Mouse (Mus musculus) embryonic facial prominence, embryonic 10.5 days (tissue): ENCODE measurements around the gene Irx1. TPM values are rescaled to one million over a fixed set of nuclear protein-coding genes. Genes with fewer than 3 reads are reported as not detected.

ENCODE experiments used
- DNase-seq: peaks from one replicate; pipeline ENCODE4 v3.0.0-alpha.2; 2017; ENCODE audit warnings: low spot score
- H3K27ac ChIP-seq: fragments of 300-500 bp; sonication (generic); replicated peaks from 2 replicates; pipeline ENCODE4 v1.5.1; 2016; ENCODE audit warnings: mild to moderate bottlenecking
- H3K27me3 ChIP-seq: fragments of 300-500 bp; sonication (generic); replicated peaks from 2 replicates; pipeline ENCODE4 v1.6.1; 2016; ENCODE audit warnings: low read depth, mild to moderate bottlenecking; ENCODE audit not compliant: poor library complexity, severe bottlenecking
- H3K36me3 ChIP-seq: fragments of 300-500 bp; sonication (generic); replicated peaks from 2 replicates; pipeline ENCODE4 v1.6.1; 2016; ENCODE audit warnings: mild to moderate bottlenecking, moderate library complexity
- H3K4me1 ChIP-seq: fragments of 300-500 bp; sonication (generic); 2 replicates; pipeline ENCODE4 v1.6.1; 2016
- H3K4me3 ChIP-seq: fragments of 300-500 bp; sonication (generic); 2 replicates; pipeline ENCODE4 v1.5.1; 2016; ENCODE audit warnings: mild to moderate bottlenecking, moderate library complexity
- H3K9me3 ChIP-seq: fragments of 300-500 bp; sonication (generic); 2 replicates; pipeline ENCODE4 v1.6.1; 2016; ENCODE audit warnings: mild to moderate bottlenecking
- WGBS: fragments of 180-500 bp; shearing (Covaris S2); methylation state at CpG from one replicate; pipeline ENCODE4 v1.1.7; 2016; 5-methylcytosine and 5-hydroxymethylcytosine counted together
- polyA plus RNA-seq: library from polyadenylated mRNA; unstranded; fragments of >200 nt; fragmentation: Nextera tagmentation; extraction: Ambion mirVana; gene quantifications from 2 replicates; pipeline ENCODE4 v1.2.1, GENCODE M21; 2016

Gene Irx1
- polyA plus RNA-seq, result 0.72 and 1.2 TPM in 2 replicates

DNA sequence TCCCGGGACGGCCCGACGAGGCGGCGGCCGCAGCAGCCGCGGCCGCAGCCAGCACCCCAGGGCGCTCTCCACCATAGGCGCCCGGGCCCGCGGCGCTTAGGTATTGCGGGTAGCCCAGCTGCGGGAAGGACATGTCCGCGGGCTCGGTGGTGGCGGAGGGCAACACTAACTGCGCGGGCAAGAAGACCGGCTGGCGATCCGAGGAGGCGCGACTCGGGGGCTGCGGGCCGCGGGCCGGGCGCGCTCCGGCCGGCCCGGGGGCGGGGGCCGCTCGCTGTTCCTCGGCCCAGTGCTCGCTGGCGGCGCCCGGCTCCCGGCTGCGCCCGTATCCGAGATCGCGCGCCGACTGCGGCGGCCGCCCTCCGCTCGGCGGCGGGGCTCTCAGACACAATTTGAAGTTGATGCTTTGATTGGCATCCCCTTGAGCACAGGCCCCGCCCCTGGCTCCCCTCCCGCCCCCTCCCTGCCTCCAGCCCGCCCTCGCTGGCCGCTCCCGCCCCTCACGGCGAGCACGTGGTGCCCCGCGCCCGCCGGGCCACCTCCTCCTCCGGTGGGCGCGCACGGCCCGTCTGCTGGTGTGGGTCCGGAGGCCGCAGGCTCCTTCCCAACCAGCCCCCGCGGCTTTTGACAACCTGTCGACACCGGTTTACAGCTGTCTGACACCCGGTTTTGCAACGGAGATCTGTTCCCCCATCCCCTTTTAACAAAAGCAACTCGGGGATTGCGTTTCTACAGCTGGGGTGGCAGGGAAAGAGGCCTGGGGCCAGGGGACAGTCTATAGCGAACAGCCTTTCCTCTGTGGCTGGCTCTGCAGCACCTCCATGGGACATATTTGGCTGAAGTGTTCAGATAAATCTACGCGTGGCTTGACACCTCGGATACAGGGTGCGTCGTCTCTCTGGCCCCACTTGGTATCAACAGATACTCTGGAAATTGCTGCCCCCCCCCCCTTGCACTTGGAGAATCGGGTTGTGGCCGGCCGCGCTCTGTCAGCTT lies at the start of gene Irx1:
Gene Irx1 (minus strand): TSS at position 368 of the 996 bp plus-strand sequence.
- H3K36me3 ChIP-seq, result no peaks in the 10 kb centered on the region
- under 1% methylated on average over 100 of the region's 100 CpGs for WGBS
- no peaks in the 10 kb centered on the region for H3K9me3 ChIP-seq
- H3K27ac ChIP-seq, result peak within 1 kb of the TSS; percentile 80
- peaks cover 97% of the 10 kb centered on the region for H3K27me3 ChIP-seq
- peak within 1 kb of the TSS; percentile 67 for H3K4me3 ChIP-seq
- peak; percentile 89 for DNase-seq
- peaks cover 52% of the 10 kb centered on the region for H3K4me1 ChIP-seq

DNA sequence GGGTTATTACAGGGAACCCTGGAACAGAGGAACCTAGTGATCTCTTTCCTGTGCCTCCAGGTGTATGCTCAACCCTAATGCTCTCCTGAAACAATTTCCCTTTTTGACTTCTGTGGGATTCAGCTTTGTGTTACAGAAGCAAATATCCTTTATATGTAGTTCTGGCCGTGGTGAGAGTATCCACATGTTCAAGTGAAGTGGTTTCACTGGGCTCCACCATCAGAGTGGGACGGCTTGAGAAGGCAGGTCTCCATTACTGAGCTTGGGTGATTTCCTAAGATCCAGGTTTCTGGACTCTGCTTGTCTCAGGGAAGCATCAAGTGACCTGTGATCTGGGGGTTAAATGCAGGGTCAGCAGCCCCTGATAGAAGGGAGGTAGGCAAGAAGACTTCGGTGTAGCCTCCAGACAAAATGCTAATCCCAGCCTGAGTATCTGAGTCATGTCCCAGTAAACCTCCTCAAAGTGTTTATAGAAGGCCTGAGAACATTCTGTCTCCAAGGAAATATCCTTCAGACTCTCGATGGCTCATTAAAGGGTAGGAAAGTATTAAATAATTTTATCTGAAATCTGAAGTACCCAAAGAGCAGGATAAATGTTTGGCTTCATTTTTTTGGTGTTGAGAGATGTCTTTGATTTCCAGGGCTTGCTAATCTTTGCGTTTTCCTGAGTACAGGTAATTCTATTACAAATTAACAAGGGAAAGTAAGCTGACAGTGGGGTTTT lies 16.6 kb upstream of the Irx1 start:
- DNase-seq, result no peak
- 40% methylated on average over 5 of the region's 5 CpGs for WGBS
- no peaks in the 10 kb centered on the region for H3K9me3 ChIP-seq
- no peak overlapping the region for H3K27ac ChIP-seq
- H3K36me3 ChIP-seq, result no peaks in the 10 kb centered on the region
- H3K27me3 ChIP-seq, result peaks cover 28% of the 10 kb centered on the region
- peaks cover 4% of the 10 kb centered on the region for H3K4me1 ChIP-seq
- H3K4me3 ChIP-seq, result no peak overlapping the region

DNA sequence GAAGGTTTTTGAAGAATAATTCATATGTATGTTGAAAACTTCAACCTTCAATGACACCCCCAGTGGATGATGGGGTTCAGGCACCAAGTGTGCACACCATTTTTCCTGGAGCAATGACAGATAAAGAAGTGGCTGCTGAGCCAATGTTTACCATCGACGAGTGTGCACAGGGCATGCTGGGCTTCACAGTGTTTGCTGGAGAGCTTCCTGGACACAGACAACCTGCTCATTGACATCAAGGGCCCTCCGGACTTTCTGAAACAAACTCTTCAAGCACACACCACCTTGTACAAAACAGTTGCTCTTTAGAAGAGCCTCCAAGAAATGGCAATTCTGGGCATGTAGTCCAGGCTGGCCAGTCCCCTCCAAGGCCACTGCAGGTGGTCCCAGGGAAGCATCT lies 12.2 kb upstream of the Irx1 start:
- no peak overlapping the region for H3K4me3 ChIP-seq
- no peaks in the 10 kb centered on the region for H3K36me3 ChIP-seq
- peaks cover 34% of the 10 kb centered on the region for H3K27me3 ChIP-seq
- H3K4me1 ChIP-seq, result peaks cover 4% of the 10 kb centered on the region
- WGBS, result 85% methylated on average over 3 of the region's 3 CpGs
- H3K27ac ChIP-seq, result no peak overlapping the region
- no peaks in the 10 kb centered on the region for H3K9me3 ChIP-seq
- no peak for DNase-seq

GRCm38 (mm10) chr13:71968286-71968685 lies 4.8 kb upstream of the Irx1 start:
- WGBS, result 0% methylated on average over 6 of the region's 6 CpGs
- peak overlapping the region; percentile 23; the same call in 1 of the 2 replicates for H3K4me3 ChIP-seq

DNA sequence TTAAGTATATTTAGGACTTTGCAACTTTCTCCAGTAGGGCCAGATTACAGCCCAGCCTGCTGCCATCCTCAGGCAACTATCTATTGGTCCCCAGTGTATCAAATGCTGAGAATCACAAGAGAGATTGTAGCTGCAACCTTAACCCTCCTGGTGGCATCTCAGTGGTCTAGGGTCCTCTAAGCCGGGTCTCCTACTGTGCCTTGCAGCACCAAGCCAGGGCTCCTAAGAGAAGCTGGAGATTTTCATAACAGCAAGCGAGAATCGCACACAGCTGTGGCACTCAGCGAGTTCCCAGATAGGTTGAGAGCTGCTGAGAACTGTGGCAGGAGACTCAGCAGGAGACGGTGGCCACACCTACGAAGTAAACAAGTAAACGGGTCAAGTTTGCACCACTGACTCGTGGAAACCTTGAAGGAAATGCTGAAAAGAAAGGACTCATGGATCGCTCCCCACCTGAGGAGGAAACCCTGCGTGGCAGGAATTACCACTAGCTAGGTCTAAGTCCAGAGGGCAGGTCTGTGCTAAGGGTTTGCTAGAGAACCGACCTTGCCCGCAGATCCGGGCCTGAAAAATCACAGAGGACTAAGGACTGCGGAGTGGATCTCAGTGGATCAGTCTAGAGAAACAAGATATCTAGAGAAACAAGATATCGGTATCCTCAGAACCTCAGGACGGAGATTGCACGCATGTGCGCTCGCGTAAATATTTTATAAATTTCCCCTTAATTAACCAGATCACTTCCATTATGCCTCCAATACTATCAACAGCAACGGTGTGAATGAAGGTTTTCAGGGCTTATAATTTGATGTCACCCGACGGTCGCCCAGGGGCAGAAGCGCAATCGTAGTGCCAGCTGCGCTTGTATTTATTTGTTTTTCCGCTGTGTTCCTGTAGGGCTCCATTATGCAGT lies 4.1 kb upstream of the Irx1 start:
- Histone ChIP-seq H3K27ac (no peak overlapping the region), H3K9me3 (no peaks in the 10 kb centered on the region), H3K36me3 (no peaks in the 10 kb centered on the region), H3K4me1 (peaks cover 33% of the 10 kb centered on the region), H3K27me3 (peaks cover 100% of the 10 kb centered on the region), H3K4me3 (peak overlapping the region; percentile 23; the same call in 1 of the 2 replicates)
- no peak for DNase-seq
- 2% methylated on average over 28 of the region's 28 CpGs for WGBS

More at GRCm38 (mm10) chr13:71968286-71968685, 4.8 kb upstream of the Irx1 start:
- peaks cover 26% of the 10 kb centered on the region for H3K4me1 ChIP-seq
- H3K27me3 ChIP-seq, result peaks cover 100% of the 10 kb centered on the region
- no peaks in the 10 kb centered on the region for H3K36me3 ChIP-seq
- DNase-seq, result peak; percentile 49
- H3K27ac ChIP-seq, result no peak overlapping the region
- H3K9me3 ChIP-seq, result no peaks in the 10 kb centered on the region

DNA sequence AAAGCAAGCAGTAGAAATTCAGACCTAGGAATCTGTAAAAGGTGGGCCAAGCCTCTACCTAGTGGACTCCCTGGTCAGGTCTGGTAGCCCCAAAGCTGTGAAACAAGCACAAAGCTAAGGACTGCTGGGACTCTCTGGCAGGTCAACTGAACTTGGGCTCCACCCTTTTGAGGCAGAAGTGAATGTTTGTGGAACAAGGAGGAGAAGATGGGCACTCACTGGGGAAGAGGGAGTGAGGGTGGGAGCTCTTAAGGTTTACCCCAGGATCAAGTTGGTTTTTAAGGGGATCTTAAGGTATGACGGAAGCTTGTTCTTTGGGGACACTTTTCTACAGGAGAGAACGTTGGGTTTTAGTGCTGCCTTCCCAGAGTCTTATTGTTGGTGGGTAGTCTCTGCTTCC lies 3.1 kb upstream of the Irx1 start:
- no peak for DNase-seq
- peaks cover 99% of the 10 kb centered on the region for H3K27me3 ChIP-seq
- 16% methylated on average over 2 of the region's 2 CpGs for WGBS

GRCm38 (mm10) chr13:71964366-71964765 lies 843 bp upstream of the Irx1 start:
- Histone ChIP-seq H3K4me3 (peak overlapping the region; percentile 67), H3K27ac (no peak overlapping the region)
- DNase-seq, result peak; percentile 54

More for the DNA sequence above, 3.1 kb upstream of the Irx1 start:
- no peaks in the 10 kb centered on the region for H3K36me3 ChIP-seq
- H3K4me3 ChIP-seq, result no peak overlapping the region
- no peaks in the 10 kb centered on the region for H3K9me3 ChIP-seq
- peaks cover 33% of the 10 kb centered on the region for H3K4me1 ChIP-seq
- H3K27ac ChIP-seq, result no peak overlapping the region

DNA sequence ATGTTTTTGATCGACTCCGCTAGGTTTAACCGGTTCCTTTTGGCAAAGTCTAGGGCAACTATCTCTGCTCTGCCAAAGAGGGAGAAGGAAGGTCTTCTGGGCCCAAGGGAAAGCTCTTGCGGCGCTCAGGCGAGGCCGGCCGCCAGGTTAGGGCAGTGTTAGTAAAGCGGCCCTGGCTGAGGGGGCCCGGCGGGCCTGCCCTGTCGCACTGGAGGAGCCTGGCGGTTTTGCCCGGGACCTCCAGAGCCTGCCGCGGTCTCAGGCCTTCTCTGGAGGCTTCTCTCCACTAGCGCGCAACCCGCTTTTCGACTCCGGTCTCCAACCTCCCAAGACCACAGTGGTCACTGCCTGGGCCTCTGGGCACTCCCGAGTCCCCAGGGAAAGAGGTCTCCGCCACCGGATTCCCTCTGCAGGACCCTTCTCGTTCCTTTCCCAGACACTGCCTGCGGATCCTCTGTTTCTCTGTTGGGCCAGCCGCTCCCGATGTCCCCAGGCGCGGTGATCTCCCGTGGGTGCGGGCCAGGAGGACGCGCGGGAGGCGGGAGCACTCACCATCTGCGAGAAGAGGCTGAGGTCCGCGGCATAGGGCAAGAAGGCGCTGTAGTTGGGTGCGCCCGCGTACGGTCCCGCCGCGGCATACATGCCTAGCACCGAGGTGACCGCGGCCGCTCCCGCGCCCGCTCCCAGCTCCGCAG lies 715 bp downstream of the Irx1 start:
- H3K9me3 ChIP-seq, result no peaks in the 10 kb centered on the region
- WGBS, result under 1% methylated on average over 55 of the region's 55 CpGs
- H3K36me3 ChIP-seq, result no peaks in the 10 kb centered on the region
- peak overlapping the region; percentile 80 for H3K27ac ChIP-seq
- peaks cover 97% of the 10 kb centered on the region for H3K27me3 ChIP-seq
- H3K4me1 ChIP-seq, result peaks cover 54% of the 10 kb centered on the region
- DNase-seq, result peak; percentile 76
- peak overlapping the region; percentile 67 for H3K4me3 ChIP-seq

More at GRCm38 (mm10) chr13:71964366-71964765, 843 bp upstream of the Irx1 start:
- WGBS, result 1% methylated on average over 13 of the region's 13 CpGs
- Histone ChIP-seq H3K27me3 (peaks cover 97% of the 10 kb centered on the region), H3K9me3 (no peaks in the 10 kb centered on the region), H3K4me1 (peaks cover 45% of the 10 kb centered on the region), H3K36me3 (no peaks in the 10 kb centered on the region)

GRCm38 (mm10) chr13:71961891-71962660 lies 1.4 kb downstream of the Irx1 start:
- H3K36me3 ChIP-seq, result no peaks in the 10 kb centered on the region
- H3K4me1 ChIP-seq, result peaks cover 52% of the 10 kb centered on the region
- under 1% methylated on average over 25 of the region's 25 CpGs for WGBS
- peaks cover 97% of the 10 kb centered on the region for H3K27me3 ChIP-seq
- peak overlapping the region; percentile 80 for H3K27ac ChIP-seq
- peak; percentile 58 for DNase-seq
- no peaks in the 10 kb centered on the region for H3K9me3 ChIP-seq
- H3K4me3 ChIP-seq, result peak overlapping the region; percentile 67

GRCm38 (mm10) chr13:71960846-71961735 lies 2.4 kb downstream of the Irx1 start:
- Histone ChIP-seq H3K4me3 (peak overlapping the region; percentile 67), H3K4me1 (peaks cover 56% of the 10 kb centered on the region), H3K9me3 (no peaks in the 10 kb centered on the region), H3K27ac (no peak overlapping the region), H3K36me3 (no peaks in the 10 kb centered on the region), H3K27me3 (peaks cover 97% of the 10 kb centered on the region)
- no peak for DNase-seq
- WGBS, result 3% methylated on average over 9 of the region's 9 CpGs
